Mouse (Mus musculus) layer of hippocampus, adult 8-10 months (tissue): ENCODE data around the gene Ankrd35. TPM values are rescaled to one million over a fixed set of nuclear protein-coding genes. Genes with fewer than 3 reads are reported as not detected.

Experiments used
- total RNA-seq, 4 experiments: library from RNA; stranded (reverse); gene quantifications; 2 replicates each; pipeline ENCODE4 v1.2.4; 2022

Gene Ankrd35
- total RNA-seq, 4 experiments from 2014 or later, result 5.9 to 8.7 (median 6.7) TPM

Other genes with a start within 250 kb of the Ankrd35 start
- not detected for gene BC107364, start 217.8 kb upstream of the Ankrd35 start, total RNA-seq
- under 1 TPM in 2 of 4 experiments, not detected in 2; 0.16 to 0.22 TPM for gene Hfe2, start 145.0 kb upstream of the Ankrd35 start, total RNA-seq
- 10 to 100 TPM; 23.9 to 39.1 (median 31.6) TPM for gene Txnip, start 112.2 kb upstream of the Ankrd35 start, total RNA-seq
- not detected for gene Gm16253, start 93.1 kb upstream of the Ankrd35 start, total RNA-seq
- 10 to 100 TPM; 30.1 to 38.6 (median 32.5) TPM for gene Polr3gl, start 76.0 kb upstream of the Ankrd35 start, total RNA-seq
- gene Ankrd34a, start 73.5 kb upstream of the Ankrd35 start, total RNA-seq, result 10 to 100 TPM; 49.5 to 56.2 (median 52.6) TPM
- 10 to 100 TPM; 29.9 to 34.2 (median 31.4) TPM for gene Lix1l, start 69.0 kb upstream of the Ankrd35 start, total RNA-seq
- gene Rbm8a, start 40.2 kb upstream of the Ankrd35 start, total RNA-seq, result 10 to 100 TPM; 45.5 to 61.5 (median 48.7) TPM
- gene Pex11b, start 34.8 kb upstream of the Ankrd35 start, total RNA-seq, result 10 to 100 TPM; 53.5 to 66.1 (median 58.1) TPM
- gene Gm42957, start 34.7 kb upstream of the Ankrd35 start, total RNA-seq, result 1 to 10 TPM in 1 of 4 experiments, under 1 TPM in 3; 0.36 to 1.1 (median 0.66) TPM
- 1 to 10 TPM; 1.5 to 4.0 (median 3.2) TPM for gene Itga10, start 24.5 kb upstream of the Ankrd35 start, total RNA-seq
- gene Pias3, start 26.3 kb downstream of the Ankrd35 start, total RNA-seq, result 10 to 100 TPM; 30.3 to 37.7 (median 34.3) TPM
- 10 to 100 TPM; 12.6 to 18.6 (median 14.5) TPM for gene Nudt17, start 38.4 kb downstream of the Ankrd35 start, total RNA-seq
- 10 to 100 TPM; 23.0 to 25.4 (median 25.0) TPM for gene Polr3c, start 57.5 kb downstream of the Ankrd35 start, total RNA-seq
- gene Rnf115, start 57.5 kb downstream of the Ankrd35 start, total RNA-seq, result 10 to 100 TPM; 58.6 to 61.8 (median 60.4) TPM
- under 1 TPM in 2 of 4 experiments, not detected in 2; 0.25 to 0.26 TPM for gene Pdzk1, start 159.2 kb downstream of the Ankrd35 start, total RNA-seq
- gene Cd160, start 159.2 kb downstream of the Ankrd35 start, total RNA-seq, result not detected
- gene Gja5, start 234.6 kb downstream of the Ankrd35 start, total RNA-seq, result 1 to 10 TPM in 1 of 4 experiments, under 1 TPM in 3; 0.39 to 1.3 (median 0.62) TPM
- 10 to 100 TPM; 37.0 to 45.8 (median 44.7) TPM for gene Gpr89, start 235.2 kb downstream of the Ankrd35 start, total RNA-seq